Mouse (Mus musculus) midbrain, embryonic 12.5 days (tissue): ENCODE data around the gene Lgalsl. TPM values are rescaled to one million over a fixed set of nuclear protein-coding genes. Genes with fewer than 3 reads are reported as not detected.

Experiments used
- ATAC-seq: fragments of 200-750 bp; cut with Nextera tagmentation; 2 replicates; pipeline ENCODE4 v1.8.0; 2017; ENCODE audit warnings: low read depth, moderate TSS enrichment, moderate library complexity; ENCODE audit not compliant: low FRiP score
- H3K27ac ChIP-seq: fragments of 300-500 bp; sonication (generic); replicated peaks from 2 replicates; pipeline ENCODE4 v1.5.1; 2016; ENCODE audit warnings: mild to moderate bottlenecking
- H3K27me3 ChIP-seq: fragments of 300-500 bp; sonication (generic); 2 replicates; pipeline ENCODE4 v1.6.1; 2016; ENCODE audit warnings: mild to moderate bottlenecking
- H3K36me3 ChIP-seq: fragments of 300-500 bp; sonication (generic); 2 replicates; pipeline ENCODE4 v1.6.1; 2016
- H3K4me1 ChIP-seq: fragments of 300-500 bp; sonication (generic); 2 replicates; pipeline ENCODE4 v1.6.1; 2016
- H3K4me2 ChIP-seq: fragments of 300-500 bp; sonication (generic); replicated peaks from 2 replicates; pipeline ENCODE4 v1.6.1; 2016; ENCODE audit warnings: mild to moderate bottlenecking, moderate library complexity
- H3K4me3 ChIP-seq: fragments of 300-500 bp; sonication (generic); 2 replicates; pipeline ENCODE4 v1.5.1; 2016; ENCODE audit warnings: mild to moderate bottlenecking
- H3K9ac ChIP-seq: fragments of 300-500 bp; sonication (generic); replicated peaks from 2 replicates; pipeline ENCODE4 v1.6.1; 2016; ENCODE audit warnings: mild to moderate bottlenecking, moderate library complexity
- H3K9me3 ChIP-seq: fragments of 300-500 bp; sonication (generic); 2 replicates; pipeline ENCODE4 v1.6.1; 2016; ENCODE audit warnings: mild to moderate bottlenecking
- WGBS: fragments of 180-500 bp; shearing (Covaris S2); methylation state at CpG from one replicate; pipeline ENCODE4 v1.1.7; 2016; 5-methylcytosine and 5-hydroxymethylcytosine counted together
- polyA plus RNA-seq: library from polyadenylated mRNA; unstranded; fragments of >200 nt; fragmentation: Nextera tagmentation; extraction: Ambion mirVana; gene quantifications from 2 replicates; pipeline ENCODE4 v1.2.1, GENCODE M21; 2016

Gene Lgalsl
- polyA plus RNA-seq, 1 experiment from 2014 or later = 43.1 TPM

DNA sequence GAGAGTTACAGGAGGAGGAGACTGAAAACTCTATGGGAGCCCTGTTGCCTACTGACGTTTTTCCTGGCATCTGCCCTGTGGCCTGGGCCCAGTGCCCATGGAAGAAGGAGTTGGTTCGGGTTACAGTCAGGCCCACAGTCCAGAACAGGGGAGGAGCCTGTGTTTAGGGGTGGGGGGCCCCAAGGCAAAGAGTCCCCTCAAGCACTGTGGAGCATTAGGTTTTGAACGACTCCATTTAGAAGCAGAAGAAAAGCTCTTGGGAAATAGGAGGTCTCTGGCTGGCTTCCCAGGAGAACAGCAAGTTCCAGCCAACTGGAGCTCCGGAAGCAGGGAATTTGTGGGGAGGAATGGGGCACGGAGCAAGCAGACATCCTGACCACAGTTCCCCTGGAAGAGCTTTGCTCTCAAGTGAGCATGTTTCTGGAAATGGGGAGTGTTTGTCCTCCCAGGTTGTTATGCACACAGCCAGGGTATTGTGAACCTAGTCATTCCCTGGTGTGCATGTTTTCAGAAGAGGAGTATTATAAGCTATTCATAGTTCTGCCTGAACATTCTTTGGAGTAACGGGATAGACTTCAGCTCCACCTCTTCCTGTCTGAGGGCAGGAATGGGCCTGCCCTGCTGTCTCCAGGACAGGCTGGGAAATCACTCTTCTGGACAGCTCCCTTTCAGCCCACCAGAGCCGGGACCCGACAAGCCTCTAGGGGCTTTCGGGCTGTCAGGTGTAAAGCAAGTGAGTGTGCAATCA lies 28.2 kb upstream of the Lgalsl start:
- Histone ChIP-seq H3K27ac (0 out of 2 replicates have a peak overlapping the region, but pooled peaks have one; percentile 1), H3K9me3 (no peaks in the 10 kb centered on the region), H3K4me3 (no peak overlapping the region), H3K9ac (no peak overlapping the region), H3K27me3 (peaks cover 11% of the 10 kb centered on the region; the same call in 1 of the 2 replicates), H3K4me1 (peaks cover 29% of the 10 kb centered on the region), H3K4me2 (no peak overlapping the region), H3K36me3 (no peaks in the 10 kb centered on the region)
- WGBS = 41% methylated on average over 9 of the region's 9 CpGs
- no peak for ATAC-seq

DNA sequence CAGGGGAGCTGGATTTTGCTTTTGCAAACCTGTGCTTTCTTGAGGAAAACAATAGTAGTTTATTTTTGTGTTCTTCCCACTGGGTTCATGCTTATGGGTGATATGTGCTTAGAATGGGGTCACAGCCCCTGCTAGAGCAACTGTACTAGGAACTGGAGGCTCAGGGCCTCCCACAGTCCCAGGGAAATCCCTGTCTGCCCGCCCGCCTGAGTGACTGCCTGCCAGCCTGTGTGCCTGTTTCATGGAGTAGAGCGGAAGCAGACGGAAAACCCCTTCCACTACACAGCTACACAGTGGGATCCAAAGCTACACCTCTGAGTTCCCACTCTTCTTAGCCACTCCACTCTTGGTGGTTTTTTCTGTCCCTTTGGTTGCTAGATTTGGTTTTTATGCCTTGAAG lies 27.1 kb upstream of the Lgalsl start:
- ATAC-seq = no peak
- Histone ChIP-seq H3K9me3 (no peaks in the 10 kb centered on the region), H3K9ac (no peak overlapping the region), H3K36me3 (no peaks in the 10 kb centered on the region), H3K27me3 (peaks cover 7% of the 10 kb centered on the region; the same call in 1 of the 2 replicates), H3K27ac (no peak overlapping the region), H3K4me1 (peaks cover 40% of the 10 kb centered on the region), H3K4me2 (no peak overlapping the region), H3K4me3 (no peak overlapping the region)
- WGBS = 83% methylated on average over 4 of the region's 4 CpGs

GRCm38 (mm10) chr11:20854032-20854741 lies 23.3 kb upstream of the Lgalsl start:
- WGBS = 26% methylated on average over 4 of the region's 4 CpGs

GRCm38 (mm10) chr11:20850196-20850595 lies 19.3 kb upstream of the Lgalsl start:
- no peak for ATAC-seq
- no peak overlapping the region for H3K27ac ChIP-seq
- H3K9me3 ChIP-seq = no peaks in the 10 kb centered on the region
- WGBS = 83% methylated on average over 1 of the region's 1 CpGs
- H3K4me3 ChIP-seq = no peak overlapping the region
- H3K4me2 ChIP-seq = no peak overlapping the region
- peaks cover 10% of the 10 kb centered on the region; the same call in 1 of the 2 replicates for H3K27me3 ChIP-seq
- no peaks in the 10 kb centered on the region for H3K36me3 ChIP-seq
- H3K4me1 ChIP-seq = peaks cover 17% of the 10 kb centered on the region
- H3K9ac ChIP-seq = no peak overlapping the region

More at GRCm38 (mm10) chr11:20854032-20854741, 23.3 kb upstream of the Lgalsl start:
- Histone ChIP-seq H3K36me3 (no peaks in the 10 kb centered on the region), H3K4me3 (no peak overlapping the region), H3K9ac (no peak overlapping the region), H3K4me1 (peaks cover 36% of the 10 kb centered on the region), H3K9me3 (no peaks in the 10 kb centered on the region), H3K4me2 (no peak overlapping the region), H3K27me3 (peaks cover 12% of the 10 kb centered on the region), H3K27ac (peak overlapping the region; percentile 66)
- peak; percentile 84 for ATAC-seq

GRCm38 (mm10) chr11:20849403-20849802 lies 18.5 kb upstream of the Lgalsl start:
- ATAC-seq = no peak
- Histone ChIP-seq H3K4me3 (no peak overlapping the region), H3K9ac (no peak overlapping the region), H3K4me2 (no peak overlapping the region), H3K4me1 (peaks cover 13% of the 10 kb centered on the region; the same call in 1 of the 2 replicates), H3K27me3 (peaks cover 10% of the 10 kb centered on the region; the same call in 1 of the 2 replicates), H3K9me3 (no peaks in the 10 kb centered on the region), H3K36me3 (no peaks in the 10 kb centered on the region), H3K27ac (no peak overlapping the region)
- WGBS = 79% methylated on average over 5 of the region's 5 CpGs

GRCm38 (mm10) chr11:20837366-20837765 lies 6.5 kb upstream of the Lgalsl start:
- Histone ChIP-seq H3K4me3 (no peak overlapping the region), H3K4me2 (no peak overlapping the region), H3K36me3 (no peaks in the 10 kb centered on the region), H3K27me3 (peaks cover 26% of the 10 kb centered on the region), H3K4me1 (no peaks in the 10 kb centered on the region), H3K9ac (no peak overlapping the region), H3K9me3 (no peaks in the 10 kb centered on the region), H3K27ac (no peak overlapping the region)
- WGBS = 85% methylated on average over 5 of the region's 5 CpGs
- ATAC-seq = no peak

- Histone ChIP-seq H3K4me1 (peaks cover 26% of the 10 kb centered on the region), H3K9ac (peak overlapping the region; percentile 94), H3K9me3 (no peaks in the 10 kb centered on the region), H3K36me3 (peaks cover 18% of the 10 kb centered on the region), H3K27me3 (peaks cover 21% of the 10 kb centered on the region), H3K4me2 (peak overlapping the region; percentile 92), H3K27ac (no peak overlapping the region), H3K4me3 (peak overlapping the region; percentile 95)
- 12% methylated on average over 11 of the region's 11 CpGs for WGBS
- peak; percentile 42 for ATAC-seq
Measured at GRCm38 (mm10) chr11:20831600-20832137, 813 bp upstream of the Lgalsl start.

DNA sequence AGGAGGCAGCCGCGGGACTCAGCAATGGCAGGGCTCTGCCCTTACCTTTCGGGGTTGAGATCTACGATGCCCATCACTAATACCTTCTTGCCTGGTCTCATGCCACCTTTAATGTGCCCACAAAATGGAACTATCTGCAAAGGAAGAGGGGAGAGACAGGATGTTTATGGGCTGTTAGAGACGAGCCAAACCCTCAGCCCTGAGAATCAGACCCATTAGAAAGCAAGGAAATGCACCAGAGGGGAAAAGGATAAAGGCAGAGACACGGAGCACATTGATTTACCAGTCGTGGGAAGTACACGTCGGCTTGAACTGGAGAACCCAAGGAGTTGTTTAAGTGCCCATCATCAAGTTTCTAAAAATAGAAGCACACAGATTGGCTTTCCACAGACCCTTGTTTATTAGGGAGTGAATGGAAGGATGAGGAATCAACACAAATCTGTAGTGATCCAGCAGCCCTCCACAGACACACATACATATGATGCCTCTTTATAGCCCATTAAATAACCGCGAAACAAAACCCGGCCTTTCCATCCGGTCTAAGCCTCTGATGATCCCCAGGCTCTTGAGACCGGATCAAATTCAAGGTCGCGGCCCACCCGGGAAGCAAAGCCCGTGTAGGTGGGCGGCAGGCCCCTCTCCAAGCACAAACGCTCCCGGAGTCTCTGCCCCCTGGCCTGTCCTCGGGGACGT lies 717 bp downstream of the Lgalsl start:
- H3K9me3 ChIP-seq = no peaks in the 10 kb centered on the region
- peak overlapping the region; percentile 95 for H3K4me3 ChIP-seq
- H3K4me1 ChIP-seq = peaks cover 26% of the 10 kb centered on the region
- ATAC-seq = peak; percentile 72; the same call in 1 of the 2 replicates
- H3K36me3 ChIP-seq = peaks cover 25% of the 10 kb centered on the region
- WGBS = 18% methylated on average over 23 of the region's 23 CpGs
- peak overlapping the region; percentile 92 for H3K4me2 ChIP-seq
- H3K27ac ChIP-seq = peak overlapping the region; percentile 87
- peaks cover 21% of the 10 kb centered on the region for H3K27me3 ChIP-seq
- H3K9ac ChIP-seq = peak overlapping the region; percentile 94

DNA sequence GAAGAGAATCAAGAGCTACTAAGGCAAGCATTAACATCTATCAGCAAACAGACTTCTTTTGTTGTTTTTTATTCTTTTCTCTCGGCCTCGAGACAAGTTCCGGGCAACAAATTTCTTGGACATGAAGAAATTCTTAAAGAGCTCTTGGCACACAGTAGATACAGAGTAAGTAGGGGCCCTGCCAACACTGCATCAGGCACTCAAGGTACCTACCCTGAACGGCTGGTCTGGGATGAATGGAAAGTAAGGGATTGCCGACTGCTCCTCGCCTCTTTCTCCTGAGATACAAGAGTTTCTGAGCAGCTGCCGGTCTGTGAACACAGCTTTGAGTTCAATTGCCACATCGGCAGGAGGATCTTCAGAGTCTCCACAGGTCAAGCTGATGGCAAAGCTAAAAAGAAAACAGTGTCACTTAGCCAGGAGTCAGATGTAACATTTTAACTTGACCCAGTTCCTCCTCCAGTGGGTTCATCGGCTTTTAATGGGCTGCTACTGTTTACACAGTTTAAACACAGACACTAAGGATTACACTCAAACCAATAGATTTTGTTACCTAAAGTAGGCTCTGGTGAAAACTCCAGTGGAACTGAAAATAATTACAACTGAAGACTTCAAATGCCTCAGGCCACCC lies 1.7 kb downstream of the Lgalsl start:
- no peaks in the 10 kb centered on the region for H3K9me3 ChIP-seq
- H3K36me3 ChIP-seq = peaks cover 25% of the 10 kb centered on the region
- no peak for ATAC-seq
- peak overlapping the region; percentile 92 for H3K4me2 ChIP-seq
- 54% methylated on average over 9 of the region's 9 CpGs for WGBS
- H3K9ac ChIP-seq = no peak overlapping the region; the same call in 1 of the 2 replicates
- no peak overlapping the region for H3K4me3 ChIP-seq
- H3K27me3 ChIP-seq = peaks cover 16% of the 10 kb centered on the region
- peaks cover 30% of the 10 kb centered on the region for H3K4me1 ChIP-seq
- H3K27ac ChIP-seq = no peak overlapping the region

- Histone ChIP-seq H3K4me1 (peaks cover 11% of the 10 kb centered on the region), H3K4me3 (no peak overlapping the region), H3K27ac (no peak overlapping the region), H3K9ac (no peak overlapping the region), H3K9me3 (no peaks in the 10 kb centered on the region), H3K36me3 (peaks cover 24% of the 10 kb centered on the region), H3K27me3 (no peaks in the 10 kb centered on the region; the same call in 1 of the 2 replicates), H3K4me2 (no peak overlapping the region)
- 29% methylated on average over 2 of the region's 2 CpGs for WGBS
- ATAC-seq = no peak
Measured at GRCm38 (mm10) chr11:20823961-20824360, 6.9 kb downstream of the Lgalsl start.

DNA sequence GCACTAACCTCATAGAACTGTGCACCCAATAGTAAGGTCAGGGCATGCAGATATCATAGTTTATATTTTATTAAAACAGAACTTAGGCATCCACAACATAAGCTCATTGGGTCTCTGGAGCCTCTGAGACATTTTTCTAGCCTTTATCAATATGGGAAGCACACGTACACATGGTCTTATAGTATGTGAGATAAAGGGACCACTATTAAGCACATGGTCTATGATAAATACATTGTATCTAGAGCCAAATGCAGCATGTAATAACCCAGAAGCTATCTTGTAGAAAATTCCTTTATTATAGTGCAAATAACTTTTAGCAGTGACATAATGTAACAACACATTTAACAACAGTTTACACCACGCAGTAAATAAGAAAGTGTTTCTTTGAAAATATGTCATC lies 7.6 kb downstream of the Lgalsl start:
- Histone ChIP-seq H3K9me3 (no peaks in the 10 kb centered on the region), H3K4me3 (no peak overlapping the region), H3K27me3 (no peaks in the 10 kb centered on the region; the same call in 1 of the 2 replicates), H3K4me1 (0 out of 2 replicates have a peak, but pooled peaks cover 7% of the 10 kb centered on the region), H3K9ac (no peak overlapping the region), H3K4me2 (no peak overlapping the region), H3K36me3 (peaks cover 22% of the 10 kb centered on the region), H3K27ac (no peak overlapping the region)
- WGBS = 97% methylated on average over 2 of the region's 2 CpGs
- no peak for ATAC-seq
